Mouse (Mus musculus): ENCODE measurements around the gene Fryl.

- TF ChIP-seq EP300 (optimal IDR thresholded peaks at IDR 0.05): no peak
- no peak for TF ChIP-seq CTCF (IDR thresholded peaks at IDR 0.05; ENCODE audit: low read depth)
Observed at GRCm38 (mm10) chr5:73152206-73152605, 104.2 kb downstream of the Fryl start.
